Mouse (Mus musculus) testis, postnatal 10 days (tissue): ENCODE data around the gene Asrgl1.
A peak's percentile ranks its signal among the peaks of the same experiment; 100 is the strongest.
"Not testable (repeated sequence)": the region's sequence is repeated elsewhere in the genome, so short reads cannot be mapped to it uniquely, and the experiment has no call there.

Source experiments
- DNase-seq: peaks from one replicate; pipeline ENCODE4 v3.0.0; 2021; ENCODE audit warnings: low spot score

Asrgl1 gene

DNA sequence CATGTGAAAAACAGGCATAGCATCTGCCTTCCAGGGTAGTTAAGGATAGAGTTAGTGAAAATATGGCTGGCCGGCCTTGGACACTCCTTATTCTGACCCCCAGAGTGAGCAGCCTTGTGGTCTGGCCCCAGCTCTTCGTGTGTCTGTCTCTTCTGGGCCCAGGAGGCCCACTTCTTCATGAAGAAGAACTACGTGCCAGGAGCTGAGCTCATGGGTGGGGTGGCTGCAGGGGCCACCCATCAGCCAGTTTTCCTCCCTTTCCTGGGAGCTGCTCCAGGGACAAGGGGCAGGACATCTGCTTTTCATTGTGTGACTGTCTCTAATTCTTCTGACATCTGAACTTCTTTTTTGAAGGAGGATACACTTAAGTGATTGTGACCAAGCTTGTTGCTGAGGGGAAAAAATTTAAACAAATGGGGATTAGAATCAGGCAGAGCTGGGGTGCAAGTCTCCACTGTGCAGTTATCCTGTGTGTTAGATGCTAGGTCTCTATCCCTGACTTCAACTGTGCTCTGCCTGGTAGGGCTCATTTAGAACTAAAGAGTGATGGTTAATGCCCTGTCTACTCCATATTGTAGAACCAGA, 30.2 kb downstream of the Asrgl1 start:
- DNase-seq = no peak

DNA sequence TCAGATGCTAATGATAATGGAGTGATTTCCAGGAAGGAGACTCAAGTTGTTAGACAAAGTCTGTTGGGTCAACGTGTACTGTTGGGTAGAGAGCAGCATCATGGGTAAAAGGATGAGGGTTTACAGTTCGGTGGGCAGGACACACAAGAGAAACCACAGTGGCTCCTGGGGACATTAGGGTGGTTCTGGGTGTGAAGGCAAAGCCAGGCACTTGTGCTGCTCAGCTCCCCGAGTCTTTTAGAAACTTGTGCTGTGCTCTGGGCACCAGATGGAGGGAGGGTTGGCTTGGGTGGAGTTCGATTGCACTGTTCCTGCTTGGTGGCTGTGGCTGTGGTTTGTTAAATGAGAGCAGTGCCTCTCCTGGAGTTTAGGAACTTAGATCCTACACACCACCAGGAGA, 31.4 kb downstream of the Asrgl1 start:
- DNase-seq = no peak

DNA sequence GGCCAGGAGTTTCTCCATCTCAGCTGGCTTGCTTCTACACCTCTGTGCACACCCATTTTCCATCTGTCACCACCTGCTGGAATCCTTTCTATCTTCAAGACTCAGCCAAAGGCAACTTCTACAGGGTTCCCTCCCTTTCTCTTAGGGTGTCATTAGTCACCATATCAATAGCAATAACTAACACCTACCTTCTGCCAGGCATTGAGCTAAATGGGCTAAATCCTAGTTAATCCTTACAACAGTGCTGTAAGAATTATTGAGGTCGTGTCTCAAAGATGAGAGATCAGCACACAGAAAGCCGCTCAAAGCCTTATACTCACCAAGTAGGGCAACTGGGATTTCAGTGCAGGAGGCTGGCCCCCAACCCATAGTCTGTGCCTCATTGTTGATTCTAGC, 34.4 kb downstream of the Asrgl1 start:
- DNase-seq = no peak

DNA sequence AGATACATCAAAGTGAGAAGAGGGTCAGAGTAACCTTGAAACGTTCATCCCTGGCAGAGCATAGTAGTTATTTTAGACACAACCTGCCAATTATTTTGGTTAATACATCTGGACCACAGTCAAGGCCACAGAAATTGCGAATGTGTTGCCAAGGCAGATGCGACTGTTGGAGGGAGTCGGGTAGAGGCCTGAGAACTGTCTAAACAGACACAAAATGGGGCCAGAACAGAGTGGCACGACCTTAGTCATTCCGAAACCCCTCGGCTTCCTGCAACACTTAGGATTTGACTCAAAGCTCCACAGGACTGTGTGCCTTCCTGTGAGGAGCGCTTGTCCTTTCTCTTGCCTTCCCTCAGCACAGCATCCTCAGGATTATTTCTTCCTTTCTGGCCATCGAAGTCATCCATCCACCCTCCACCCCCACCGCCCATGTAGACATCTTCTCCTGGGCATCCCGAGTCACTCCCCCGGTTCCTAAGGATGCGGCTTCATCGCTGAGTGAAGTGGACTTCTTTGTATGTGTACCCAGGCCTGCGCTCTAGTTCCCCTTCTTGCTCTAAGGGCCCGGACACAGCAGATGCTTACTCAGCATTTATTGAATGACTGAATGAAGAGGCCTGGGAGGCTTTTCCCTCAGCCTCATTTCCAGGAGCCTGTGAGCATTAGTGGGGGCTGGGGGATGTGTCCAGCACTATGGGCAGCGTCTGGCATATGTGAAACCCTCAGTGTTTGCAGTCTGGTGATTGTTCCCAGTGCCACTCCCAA, 35.0 kb downstream of the Asrgl1 start:
- peak; percentile 60 for DNase-seq

DNA sequence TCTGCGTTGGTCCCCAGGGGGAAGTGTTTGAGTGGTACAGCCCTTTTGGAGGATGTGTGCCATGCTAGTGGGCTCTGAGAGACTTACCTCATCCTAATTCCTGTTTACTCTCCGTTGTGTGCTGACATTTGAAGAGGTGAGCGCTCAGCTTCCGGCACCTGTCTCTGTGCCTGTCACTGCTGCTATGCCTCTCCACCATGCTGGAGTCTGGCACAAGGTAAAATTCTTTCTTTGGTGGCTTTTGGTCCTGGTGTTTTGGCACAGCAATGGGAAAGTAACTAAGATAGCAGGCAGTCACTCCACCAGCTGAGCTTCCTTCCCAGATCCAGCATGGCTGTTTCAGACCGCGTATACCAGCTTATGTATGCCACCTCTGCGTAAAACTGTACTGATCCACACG, 35.7 kb downstream of the Asrgl1 start:
- DNase-seq = no peak

DNA sequence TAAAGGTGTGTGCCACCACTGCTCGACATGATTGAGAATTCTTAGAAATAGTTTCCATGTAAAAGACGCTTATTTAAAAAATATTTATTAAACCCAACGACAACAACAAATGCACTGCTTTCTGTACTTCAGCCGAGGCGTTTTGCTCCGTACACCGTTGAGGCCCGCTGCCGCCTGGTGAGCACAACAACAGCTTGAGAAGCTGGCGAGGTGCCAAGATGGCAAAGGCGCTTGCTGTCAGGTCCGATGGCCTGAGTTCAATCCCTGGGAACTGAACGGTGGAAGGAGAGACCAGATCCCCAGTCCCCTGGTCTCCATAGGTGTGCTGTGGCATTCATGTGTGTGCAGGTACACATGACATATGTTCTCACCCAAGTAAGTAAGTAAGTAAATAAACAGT, 38.0 kb downstream of the Asrgl1 start:
- DNase-seq = peak; percentile 67

DNA sequence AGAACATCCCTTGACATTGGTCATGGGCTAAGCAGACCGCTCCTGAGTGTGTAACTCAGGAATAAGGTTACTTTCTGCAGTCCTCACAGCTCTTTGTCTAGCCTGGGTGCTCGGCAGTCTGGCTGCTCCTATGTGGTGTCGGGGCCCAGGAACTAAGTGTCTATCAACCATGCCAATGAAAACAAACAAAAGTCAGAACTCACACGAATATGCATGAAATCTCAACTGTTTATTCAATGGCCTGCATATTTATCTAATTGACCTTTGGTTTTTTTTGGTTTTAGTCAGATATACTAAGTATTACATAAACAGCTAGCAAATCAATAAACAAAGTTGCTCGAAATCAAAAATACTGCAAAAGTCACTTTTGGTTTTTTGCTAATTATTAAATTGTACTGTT, 40.3 kb downstream of the Asrgl1 start:
- DNase-seq = no peak

DNA sequence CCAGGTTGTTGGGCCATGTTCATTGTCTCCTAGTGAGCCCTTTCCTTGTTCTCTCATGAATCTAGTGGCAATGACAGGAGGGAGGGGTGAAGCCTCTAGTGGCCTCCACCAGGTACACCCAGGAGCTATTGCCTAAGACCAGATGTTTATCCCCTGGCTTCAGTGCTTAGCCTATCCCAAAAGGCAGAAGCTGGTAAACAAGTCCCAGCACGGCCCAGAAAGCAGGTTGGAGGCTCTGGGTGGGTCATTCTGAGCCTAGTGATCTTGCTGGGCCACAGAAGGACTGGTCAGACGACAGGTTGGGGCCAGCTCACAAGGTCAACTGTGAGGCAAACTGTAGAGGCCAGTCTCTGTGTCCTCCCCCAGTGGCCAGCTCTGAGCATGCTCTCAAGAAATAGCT, 44.7 kb downstream of the Asrgl1 start:
- DNase-seq = no peak

DNA sequence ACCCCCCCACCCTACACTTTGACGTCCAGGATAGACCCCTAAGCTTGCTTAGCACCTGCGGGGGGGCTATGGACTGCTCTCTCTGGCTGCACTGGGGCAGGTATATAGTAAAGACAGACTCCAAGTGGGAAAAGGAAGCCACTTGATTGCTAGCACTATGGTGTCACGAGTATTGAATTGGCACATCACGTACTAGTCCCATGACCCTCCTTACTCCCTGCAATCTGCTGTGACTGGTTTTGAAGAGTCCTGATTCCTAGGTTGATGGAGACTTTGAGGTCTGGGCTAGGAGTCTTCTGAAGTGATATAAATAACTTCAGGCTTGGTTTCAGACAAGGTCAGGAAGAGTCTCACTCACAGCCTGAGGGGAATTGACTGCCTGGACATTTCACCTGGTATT, 45.2 kb downstream of the Asrgl1 start:
- no peak for DNase-seq

DNA sequence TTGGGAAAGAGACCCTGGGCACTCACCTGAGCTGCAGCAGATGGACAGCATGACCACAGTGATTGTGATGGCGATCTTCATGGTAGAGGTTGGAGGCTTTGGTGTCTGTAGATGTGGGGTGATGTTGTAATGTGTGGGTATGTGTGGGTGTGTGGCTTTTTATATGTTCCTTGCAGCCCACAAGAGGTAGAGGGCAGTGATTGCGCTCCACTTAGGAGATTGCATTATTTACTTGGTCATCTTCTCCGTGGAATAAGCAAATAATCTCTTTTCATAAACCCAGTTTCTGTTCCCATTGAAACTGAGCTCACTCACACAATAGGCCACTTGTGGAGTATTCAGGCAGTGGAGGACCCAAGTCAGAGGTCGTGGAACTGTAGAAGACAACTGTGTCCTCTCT, 47.6 kb downstream of the Asrgl1 start, which contains the start of gene Scgb1a1:
Gene Scgb1a1 (minus strand): TSS at position 138 of the 400 bp plus-strand sequence.
- DNase-seq = no peak

DNA sequence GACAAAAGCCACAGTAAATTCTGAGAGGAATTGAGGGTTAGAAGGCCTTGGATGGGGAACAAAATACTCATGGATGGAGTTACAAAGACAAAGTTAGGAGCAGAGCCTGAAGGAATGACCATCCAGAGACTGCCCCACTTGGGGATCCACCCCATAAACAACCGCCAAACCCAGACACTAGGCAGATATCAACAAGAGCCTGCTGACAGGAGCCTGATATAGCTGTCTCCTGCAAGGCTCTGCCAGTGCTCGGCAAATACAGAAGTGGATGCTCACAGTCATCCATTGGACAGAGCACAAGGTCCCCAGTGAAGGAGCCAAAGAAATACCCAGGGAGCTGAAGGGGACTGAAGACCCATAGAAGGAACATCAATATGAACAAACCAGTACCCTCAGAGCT, 51.5 kb downstream of the Asrgl1 start:
- DNase-seq = not testable (repeated sequence)

DNA sequence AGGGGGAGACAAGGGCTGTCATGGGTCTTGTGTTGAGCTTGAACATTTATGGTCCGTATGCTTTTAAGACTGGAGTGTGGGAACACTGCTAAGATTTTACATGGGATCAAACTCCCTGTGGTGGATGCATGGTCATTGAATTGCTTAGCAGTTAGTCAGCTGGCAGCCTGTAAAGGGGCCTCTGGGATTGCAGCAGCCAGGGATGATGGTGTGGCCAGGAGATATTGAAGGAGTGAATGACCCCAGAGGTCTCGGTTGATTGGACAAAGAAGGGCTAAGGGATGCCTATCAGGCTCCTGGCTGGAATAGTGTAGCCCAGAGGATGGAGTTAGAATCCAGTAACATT, 52.5 kb downstream of the Asrgl1 start:
- DNase-seq = no peak

DNA sequence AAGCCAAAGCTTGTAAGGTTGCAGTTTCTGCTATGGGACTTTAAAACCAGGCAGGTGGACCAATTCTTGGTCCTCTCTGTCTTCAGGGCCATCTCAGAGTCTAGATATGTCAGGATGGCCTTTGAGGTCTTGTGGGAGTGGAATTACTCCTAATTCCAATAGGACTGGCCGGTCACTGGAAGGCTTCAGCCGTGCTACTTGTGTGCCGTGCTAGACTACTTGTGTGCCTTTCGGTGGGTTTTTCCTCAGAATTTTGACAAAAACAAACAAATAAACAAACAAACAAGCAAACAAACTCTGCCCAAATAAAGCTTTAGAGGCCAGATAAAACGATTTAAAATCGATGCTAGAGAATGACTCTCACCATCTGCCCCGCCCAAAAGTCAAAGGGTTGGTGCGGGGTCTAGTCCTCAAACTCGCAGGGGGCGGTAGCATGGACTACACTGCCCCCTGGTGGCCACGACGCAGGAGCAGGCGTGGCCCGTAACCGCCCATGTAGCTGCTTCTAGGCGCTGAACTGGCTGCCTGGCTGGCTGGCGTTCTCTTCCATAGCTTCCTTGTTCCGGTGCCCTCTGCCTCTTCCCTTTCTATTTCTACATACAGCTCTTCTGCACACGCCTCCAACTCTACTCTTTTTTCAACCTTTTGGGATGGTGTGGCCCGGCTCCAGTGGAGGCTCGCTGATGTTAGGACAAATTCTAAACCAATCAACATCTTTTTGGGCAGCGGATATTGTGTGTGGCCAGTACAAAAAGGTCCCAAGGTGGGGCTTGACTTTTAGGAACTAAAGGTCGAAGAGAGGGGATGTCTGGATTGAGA, 53.0 kb downstream of the Asrgl1 start:
- peak; percentile 92 for DNase-seq

DNA sequence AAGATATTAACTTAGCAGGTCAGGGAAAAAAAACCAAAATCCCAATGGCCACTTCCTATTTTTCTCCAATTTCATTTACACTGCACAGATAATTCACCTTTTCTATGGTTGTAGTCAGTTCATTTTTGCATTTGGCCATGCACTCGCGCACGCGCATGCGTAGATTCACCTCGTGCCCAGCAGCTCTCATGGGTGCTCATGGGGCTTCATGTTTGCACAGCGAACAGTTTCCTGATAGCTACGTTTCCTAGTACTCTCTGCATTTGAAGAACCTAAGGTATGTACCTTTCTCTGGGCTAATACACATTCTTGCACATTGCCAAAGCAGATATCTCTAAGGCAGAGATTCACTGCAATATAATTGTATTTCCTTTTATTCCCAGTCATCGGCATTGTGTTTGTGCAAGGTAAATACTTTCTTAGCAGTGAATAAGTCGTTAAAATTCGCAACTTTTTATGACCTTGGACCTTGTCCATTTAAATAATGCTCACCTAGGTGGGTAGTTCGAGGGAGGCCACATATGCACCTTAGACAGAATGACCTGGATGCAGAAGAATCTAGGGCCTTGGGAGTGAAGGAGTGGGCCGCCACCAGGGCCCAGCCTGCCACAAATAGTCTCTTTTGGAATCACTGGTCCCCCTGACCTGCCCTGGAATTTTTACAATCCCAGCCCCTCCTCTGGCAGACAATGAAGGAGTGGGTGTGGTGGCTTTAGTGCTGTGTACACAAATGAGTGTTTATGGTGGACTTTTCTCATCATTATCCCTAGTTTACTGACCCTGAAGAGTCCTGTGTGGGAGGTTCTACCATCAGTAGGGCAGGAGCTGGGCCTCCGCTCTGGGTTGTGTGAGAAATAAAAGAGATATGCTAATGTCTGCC, 53.9 kb downstream of the Asrgl1 start:
- DNase-seq = no peak

DNA sequence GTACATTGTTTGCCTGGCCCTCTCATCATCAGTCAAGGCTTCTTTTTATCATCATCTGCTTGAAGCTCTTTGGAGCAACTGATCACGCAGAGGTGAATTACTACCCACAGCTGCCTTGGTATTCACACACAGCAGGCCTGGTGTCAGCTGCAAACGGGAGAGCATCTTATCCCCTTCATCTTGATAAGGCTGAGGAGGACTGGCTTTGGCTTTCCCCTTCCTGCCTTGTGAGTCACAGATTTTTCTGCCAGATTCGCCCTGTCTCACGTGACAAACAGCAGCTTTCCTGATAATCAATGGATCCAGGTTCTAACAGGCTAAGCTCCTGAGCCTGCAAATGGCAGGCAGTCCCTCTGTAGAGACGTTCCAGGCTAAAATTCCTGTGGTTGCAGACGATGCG, 55.5 kb downstream of the Asrgl1 start:
- DNase-seq = no peak

DNA sequence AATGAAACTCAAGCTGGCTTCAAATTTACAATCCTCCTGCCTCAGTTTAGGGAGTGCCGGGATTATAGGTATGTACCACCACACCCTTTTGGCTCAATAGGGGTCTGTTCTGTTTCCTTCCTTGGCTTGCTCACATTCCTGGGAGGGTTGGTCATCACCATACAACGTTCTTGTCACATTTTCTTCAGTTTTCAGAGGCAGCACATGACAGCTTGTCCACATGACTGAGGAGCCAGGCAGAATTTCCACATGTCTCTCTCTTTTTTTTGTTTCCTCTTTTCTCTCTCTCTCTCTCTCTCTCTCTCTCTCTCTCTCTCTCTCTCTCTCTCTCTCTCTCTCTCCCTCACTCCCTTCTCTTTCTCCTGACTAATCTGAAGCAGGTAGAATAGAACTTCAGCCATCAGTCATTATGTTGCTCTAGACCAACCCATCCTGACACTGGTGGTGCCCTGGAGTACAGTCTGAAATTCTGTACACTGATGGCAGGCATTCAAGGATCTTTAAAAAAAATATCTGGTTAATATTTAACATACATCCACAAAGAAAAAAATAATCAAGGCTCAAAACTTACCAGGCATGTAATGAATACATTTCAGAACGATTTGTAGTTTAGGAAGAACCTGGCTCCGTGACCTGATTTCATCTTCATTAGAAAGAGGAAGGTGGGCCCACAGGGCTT, 58.3 kb downstream of the Asrgl1 start:
- no peak for DNase-seq

DNA sequence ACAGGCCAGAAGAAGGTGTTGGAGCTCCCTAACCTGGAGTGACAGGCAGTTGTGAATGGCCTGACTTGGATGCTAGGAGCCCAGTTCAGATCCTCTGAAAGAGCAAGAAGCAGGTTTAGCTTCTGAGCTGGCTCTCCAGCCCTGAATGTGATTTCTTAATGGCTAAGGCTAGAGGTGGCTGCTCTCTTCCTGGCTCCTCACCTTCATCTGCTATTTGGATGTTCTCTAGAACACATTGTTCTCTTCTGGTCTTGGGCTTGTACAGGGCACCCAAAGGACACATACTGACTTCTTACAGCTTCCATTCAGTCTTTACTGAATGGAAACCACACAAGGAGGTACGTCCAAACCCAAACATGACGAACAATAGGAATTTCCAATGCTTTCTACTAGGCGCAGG, 59.4 kb downstream of the Asrgl1 start:
- DNase-seq = no peak

DNA sequence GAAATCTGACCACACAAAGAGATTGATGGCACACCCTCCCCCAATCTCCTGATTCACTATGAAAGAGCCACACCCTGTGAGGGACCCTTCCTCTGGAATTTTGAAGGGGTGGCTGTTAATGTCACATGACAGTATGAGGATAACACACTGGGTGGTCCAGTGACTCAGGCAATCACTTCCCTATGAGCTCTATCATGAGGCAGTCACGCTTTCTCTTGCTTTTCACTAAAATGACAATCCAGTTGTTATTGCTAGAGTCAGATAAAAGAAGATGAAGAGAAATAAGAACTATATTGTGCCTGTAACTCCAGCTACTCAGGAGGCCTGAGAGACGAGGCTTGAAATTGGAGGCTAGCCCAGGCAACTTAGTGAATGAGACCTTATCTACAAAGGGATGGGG, 59.9 kb downstream of the Asrgl1 start:
- DNase-seq = no peak

DNA sequence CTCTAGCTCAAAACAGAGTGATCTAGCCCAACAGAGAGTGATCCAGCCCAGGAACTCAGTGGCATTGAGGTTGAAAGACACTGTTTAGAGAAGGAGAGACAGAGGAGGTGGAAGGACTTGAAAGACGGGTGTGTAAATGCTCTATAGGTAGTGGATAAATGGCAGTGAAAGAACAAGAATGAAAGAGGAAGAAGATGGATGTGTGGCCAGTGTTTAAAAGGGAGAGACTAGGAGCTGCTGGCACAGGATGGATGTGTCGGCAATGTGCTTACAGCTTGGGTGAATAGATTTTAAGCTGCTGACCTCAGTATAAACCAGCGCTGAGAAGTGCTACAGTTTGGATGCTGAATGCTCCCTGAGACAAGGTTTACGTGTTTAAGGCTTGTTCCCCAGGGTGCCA, 61.0 kb downstream of the Asrgl1 start:
- no peak for DNase-seq

DNA sequence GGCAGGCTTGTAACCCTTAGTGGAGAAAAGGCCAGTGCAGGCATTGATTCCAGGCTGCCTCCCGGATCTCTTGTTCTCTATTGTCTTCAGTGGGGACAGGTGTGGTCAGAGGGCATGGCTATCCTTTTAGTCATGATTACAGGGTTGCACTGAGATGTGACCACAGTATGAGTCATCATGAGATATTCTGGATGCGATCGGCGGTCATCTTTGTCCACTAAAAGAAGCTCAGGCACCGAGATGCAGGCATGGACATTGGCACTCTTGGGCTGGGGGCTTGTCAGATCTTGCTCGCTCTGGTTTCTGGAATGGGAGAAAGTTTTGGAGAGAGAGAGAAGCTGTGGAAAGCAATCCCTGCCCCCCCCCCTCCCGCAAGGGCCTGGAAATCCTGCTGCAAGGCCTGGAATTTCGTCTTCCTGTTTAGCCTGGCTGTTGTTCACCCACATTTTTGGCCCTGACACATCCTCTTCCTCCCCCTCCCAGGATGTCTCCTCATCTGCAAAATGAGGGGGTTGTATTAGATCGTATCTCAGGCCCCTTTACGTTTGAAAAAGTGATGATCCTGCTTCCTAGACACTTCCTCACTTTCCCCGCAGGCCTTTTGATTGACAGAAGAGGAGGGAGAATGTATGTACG, 61.5 kb downstream of the Asrgl1 start:
- DNase-seq = no peak

DNA sequence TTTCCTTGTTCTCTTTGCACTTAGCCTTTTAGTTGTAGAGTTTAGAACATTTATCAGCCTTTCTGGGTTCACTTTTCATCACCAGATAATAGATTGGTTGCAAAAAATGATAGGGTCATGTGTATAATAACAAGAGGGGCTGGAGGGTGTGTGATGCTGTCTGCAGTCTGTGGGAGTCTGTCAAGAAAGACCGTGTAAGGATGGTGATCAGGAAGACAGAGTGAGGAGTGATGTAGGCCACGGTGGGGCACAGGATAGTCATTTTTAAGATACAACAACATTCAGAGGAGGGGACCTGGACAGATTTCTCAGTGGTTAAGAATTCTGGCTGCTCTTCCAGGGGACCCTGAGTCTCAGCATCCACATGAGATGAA, 63.3 kb downstream of the Asrgl1 start:
- no peak for DNase-seq
